Mouse (Mus musculus): ENCODE results near the gene Cdca8. TPM values are rescaled to one million over a fixed set of nuclear protein-coding genes. Genes with fewer than 3 reads are reported as not detected.
"Not testable (repeated sequence)": the region's sequence is repeated elsewhere in the genome, so short reads cannot be mapped to it uniquely, and the experiment has no call there.

Gene Cdca8
- 35.8 and 47.9 TPM in 2 replicates for polyA plus RNA-seq (2011; ENCODE audit: insufficient read length, low read depth, missing spikeins)

- H3K4me3 ChIP-seq (ENCODE audit: insufficient read depth, low read length); H3K4me1 ChIP-seq (ENCODE audit: control insufficient read depth, insufficient read depth, low read length); H3K27ac ChIP-seq (ENCODE audit: insufficient read depth, low read length): not testable (repeated sequence)
Measured at GRCm38 (mm10) chr4:124939211-124939610, at the start of gene Cdca8. Gene Cdca8, minus strand, starts transcription at chr4:124939311.

GRCm38 (mm10) chr4:124988382-124988781 lies 49.3 kb upstream of the Cdca8 start:
- no peak overlapping the region for H3K27ac ChIP-seq (ENCODE audit: insufficient read depth, low read length)
- H3K4me3 ChIP-seq (ENCODE audit: insufficient read depth, low read length), result no peak overlapping the region
- 0 out of 2 replicates have a peak, but pooled peaks cover 2% of the 10 kb centered on the region for H3K4me1 ChIP-seq (ENCODE audit: control insufficient read depth, insufficient read depth, low read length)
- no peak for TF ChIP-seq POLR2A (IDR thresholded peaks at IDR 0.05; ENCODE audit: low read depth, low read length)
- no peak for TF ChIP-seq CTCF (IDR thresholded peaks at IDR 0.05; ENCODE audit: borderline replicate concordance, insufficient read depth, low read length)

- TF ChIP-seq CTCF (IDR thresholded peaks at IDR 0.05; ENCODE audit: borderline replicate concordance, insufficient read depth, low read length) (no peak), POLR2A (IDR thresholded peaks at IDR 0.05; ENCODE audit: low read depth, low read length) (no peak)
- Histone ChIP-seq H3K4me1 (ENCODE audit: control insufficient read depth, insufficient read depth, low read length) (0 out of 2 replicates have a peak, but pooled peaks cover 2% of the 10 kb centered on the region), H3K27ac (ENCODE audit: insufficient read depth, low read length) (no peak overlapping the region), H3K4me3 (ENCODE audit: insufficient read depth, low read length) (no peak overlapping the region)
Measured at GRCm38 (mm10) chr4:124987711-124988097, 48.6 kb upstream of the Cdca8 start.

- Histone ChIP-seq H3K4me3 (ENCODE audit: insufficient read depth, low read length) (no peak overlapping the region), H3K27ac (ENCODE audit: insufficient read depth, low read length) (no peak overlapping the region), H3K4me1 (ENCODE audit: control insufficient read depth, insufficient read depth, low read length) (0 out of 2 replicates have a peak, but pooled peaks cover 2% of the 10 kb centered on the region)
- no peak for TF ChIP-seq POLR2A (IDR thresholded peaks at IDR 0.05; ENCODE audit: low read depth, low read length)
- TF ChIP-seq CTCF (IDR thresholded peaks at IDR 0.05; ENCODE audit: borderline replicate concordance, insufficient read depth, low read length), result no peak
Measured at GRCm38 (mm10) chr4:124986739-124987710, 47.9 kb upstream of the Cdca8 start.

GRCm38 (mm10) chr4:124985671-124986602 lies 46.8 kb upstream of the Cdca8 start, which contains the start of gene Rspo1:
Gene Rspo1, plus strand, starts transcription at chr4:124986430.
- H3K27ac ChIP-seq (ENCODE audit: insufficient read depth, low read length), result no peak within 1 kb of the TSS
- H3K4me3 ChIP-seq (ENCODE audit: insufficient read depth, low read length), result no peak within 1 kb of the TSS
- TF ChIP-seq POLR2A (IDR thresholded peaks at IDR 0.05; ENCODE audit: low read depth, low read length) (no peak), CTCF (IDR thresholded peaks at IDR 0.05; ENCODE audit: borderline replicate concordance, insufficient read depth, low read length) (no peak)
- 0 out of 2 replicates have a peak, but pooled peaks cover 2% of the 10 kb centered on the region for H3K4me1 ChIP-seq (ENCODE audit: control insufficient read depth, insufficient read depth, low read length)

GRCm38 (mm10) chr4:124984871-124985670 lies 46.0 kb upstream of the Cdca8 start:
- no peak overlapping the region for H3K27ac ChIP-seq (ENCODE audit: insufficient read depth, low read length)
- TF ChIP-seq CTCF (IDR thresholded peaks at IDR 0.05; ENCODE audit: borderline replicate concordance, insufficient read depth, low read length), result no peak
- TF ChIP-seq POLR2A (IDR thresholded peaks at IDR 0.05; ENCODE audit: low read depth, low read length), result no peak

GRCm38 (mm10) chr4:124983893-124984526 lies 44.9 kb upstream of the Cdca8 start:
- H3K4me3 ChIP-seq (ENCODE audit: insufficient read depth, low read length), result no peak overlapping the region
- 0 out of 2 replicates have a peak, but pooled peaks cover 2% of the 10 kb centered on the region for H3K4me1 ChIP-seq (ENCODE audit: control insufficient read depth, insufficient read depth, low read length)
- H3K27ac ChIP-seq (ENCODE audit: insufficient read depth, low read length), result no peak overlapping the region
- TF ChIP-seq POLR2A (IDR thresholded peaks at IDR 0.05; ENCODE audit: low read depth, low read length) (no peak), CTCF (IDR thresholded peaks at IDR 0.05; ENCODE audit: borderline replicate concordance, insufficient read depth, low read length) (no peak)

More at GRCm38 (mm10) chr4:124984871-124985670, 46.0 kb upstream of the Cdca8 start:
- H3K4me3 ChIP-seq (ENCODE audit: insufficient read depth, low read length), result no peak overlapping the region
- 0 out of 2 replicates have a peak, but pooled peaks cover 2% of the 10 kb centered on the region for H3K4me1 ChIP-seq (ENCODE audit: control insufficient read depth, insufficient read depth, low read length)

GRCm38 (mm10) chr4:124978201-124978600 lies 39.1 kb upstream of the Cdca8 start:
- H3K27ac ChIP-seq (ENCODE audit: insufficient read depth, low read length), result no peak overlapping the region
- H3K4me1 ChIP-seq (ENCODE audit: control insufficient read depth, insufficient read depth, low read length), result no peaks in the 10 kb centered on the region
- TF ChIP-seq CTCF (IDR thresholded peaks at IDR 0.05; ENCODE audit: borderline replicate concordance, insufficient read depth, low read length), result no peak
- no peak for TF ChIP-seq POLR2A (IDR thresholded peaks at IDR 0.05; ENCODE audit: low read depth, low read length)
- H3K4me3 ChIP-seq (ENCODE audit: insufficient read depth, low read length), result no peak overlapping the region

Data from embryonic fibroblast, embryonic 13.5 days (primary cell).